Mouse (Mus musculus) midbrain, postnatal 0 days (tissue): ENCODE data around the gene Gimap5. TPM values are rescaled to one million over a fixed set of nuclear protein-coding genes. Genes with fewer than 3 reads are reported as not detected.

Experiments
- ATAC-seq: fragments of 200-750 bp; cut with Nextera tagmentation; 2 replicates; pipeline ENCODE4 v1.8.0; 2017; ENCODE audit warnings: moderate number of reproducible peaks, mild to moderate bottlenecking, moderate TSS enrichment, moderate library complexity; ENCODE audit not compliant: low FRiP score
- DNase-seq: peaks from one replicate; pipeline ENCODE4 v3.0.0-alpha.2; 2015; ENCODE audit warnings: low spot score
- H3K27ac ChIP-seq: fragments of 300-500 bp; sonication (generic); 2 replicates; pipeline ENCODE4 v1.5.1; 2014; ENCODE audit warnings: low read depth, mild to moderate bottlenecking, low read length, mixed read lengths
- H3K27me3 ChIP-seq: fragments of 300-500 bp; sonication (generic); 2 replicates; pipeline ENCODE4 v1.6.1; 2014; ENCODE audit warnings: low read length, control low read depth, mixed read lengths; ENCODE audit not compliant: insufficient read depth
- H3K36me3 ChIP-seq: fragments of 300-500 bp; sonication (generic); 2 replicates; pipeline ENCODE4 v1.6.1; 2014; ENCODE audit warnings: low read length, control low read depth, mixed read lengths; ENCODE audit not compliant: insufficient read depth
- H3K4me1 ChIP-seq: fragments of 300-500 bp; sonication (generic); 2 replicates; pipeline ENCODE4 v1.6.1; 2014; ENCODE audit warnings: mild to moderate bottlenecking, control low read depth, antibody characterized with exemption, low read length, mixed read lengths; ENCODE audit not compliant: insufficient read depth
- H3K4me2 ChIP-seq: fragments of 300-500 bp; sonication (generic); 2 replicates; pipeline ENCODE4 v1.6.1; 2014; ENCODE audit warnings: low read depth, mild to moderate bottlenecking, low read length, mixed read lengths; ENCODE audit not compliant: poor library complexity, severe bottlenecking
- H3K4me3 ChIP-seq: fragments of 300-500 bp; sonication (generic); 2 replicates; pipeline ENCODE4 v1.5.1; 2014; ENCODE audit warnings: low read depth, mild to moderate bottlenecking, low read length, moderate library complexity
- H3K9ac ChIP-seq: fragments of 300-500 bp; sonication (generic); replicated peaks from 2 replicates; pipeline ENCODE4 v1.6.1; 2014; ENCODE audit warnings: mild to moderate bottlenecking, low read length, moderate library complexity, mixed read lengths; ENCODE audit not compliant: poor library complexity, severe bottlenecking
- H3K9me3 ChIP-seq: fragments of 300-500 bp; sonication (generic); 2 replicates; pipeline ENCODE4 v1.6.1; 2016; ENCODE audit warnings: low read length, control low read depth
- CTCF ChIP-seq: IDR thresholded peaks from 2 replicates; pipeline ENCODE4 v1.5.1; 2016; ENCODE audit warnings: antibody characterized with exemption, mild to moderate bottlenecking
- WGBS: fragments of 180-500 bp; shearing (Covaris S2); extraction: QIAGEN DNeasy Blood & Tissue Kit; methylation state at CpG from one replicate; pipeline ENCODE4 v1.1.7; 2014; 5-methylcytosine and 5-hydroxymethylcytosine counted together
- polyA plus RNA-seq: library from polyadenylated mRNA; unstranded; fragments of >200 nt; fragmentation: Nextera tagmentation; extraction: Ambion mirVana; gene quantifications from 2 replicates; pipeline ENCODE4 v1.2.1, GENCODE M21; 2015
- total RNA-seq: library from RNA; depleted of rRNA; stranded (reverse); fragments of >200 nt; gene quantifications from 2 replicates; pipeline ENCODE4 v1.2.3, GENCODE M21; 2014

Gimap5 gene
- total and polyA plus RNA-seq, 2 experiments from 2014 or later = 0.38 to 1.4 TPM

DNA sequence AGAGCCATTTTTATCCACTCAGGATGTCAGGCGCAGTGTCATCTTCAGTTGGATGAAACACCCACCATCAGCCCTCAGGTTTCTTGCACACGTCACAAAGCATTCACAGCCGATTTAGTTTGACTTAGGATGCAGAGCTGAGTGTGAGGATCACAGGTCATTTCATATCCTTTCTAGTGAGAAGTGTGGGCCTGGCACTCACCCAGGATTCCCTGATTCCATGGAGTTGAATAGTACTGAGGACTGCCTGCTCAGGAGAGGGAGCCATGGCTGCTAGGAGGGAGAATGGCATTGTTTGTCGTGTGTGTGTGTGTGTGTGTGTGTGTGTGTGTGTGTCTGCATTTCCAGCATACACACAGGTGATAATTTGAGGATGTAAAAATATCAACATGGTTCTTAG, 25.7 kb upstream of the Gimap5 start:
- 80% methylated on average over 4 of the region's 4 CpGs for WGBS

DNA sequence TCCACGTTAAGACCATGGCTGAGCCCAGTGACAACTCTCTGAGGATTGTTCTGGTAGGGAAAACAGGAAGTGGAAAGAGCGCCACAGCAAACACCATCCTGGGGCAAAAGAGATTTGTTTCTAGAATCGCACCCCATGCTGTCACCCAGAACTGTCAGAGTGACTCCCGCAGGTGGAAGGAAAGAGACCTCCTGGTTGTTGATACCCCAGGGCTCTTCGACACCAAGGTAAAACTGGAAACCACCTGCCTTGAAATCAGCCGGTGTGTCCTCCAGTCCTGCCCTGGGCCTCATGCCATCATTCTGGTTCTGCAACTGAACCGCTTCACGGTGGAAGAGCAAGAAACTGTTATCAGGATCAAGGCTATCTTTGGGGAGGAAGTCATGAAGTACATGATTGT, 22.5 kb upstream of the Gimap5 start:
- no peak for DNase-seq
- TF ChIP-seq CTCF = no peak

More for the DNA sequence above, 25.7 kb upstream of the Gimap5 start:
- H3K4me1 ChIP-seq = no peaks in the 10 kb centered on the region
- TF ChIP-seq CTCF = no peak
- H3K27me3 ChIP-seq = no peaks in the 10 kb centered on the region
- no peak overlapping the region for H3K27ac ChIP-seq
- ATAC-seq (no peak), DNase-seq (no peak)
- H3K4me2 ChIP-seq = no peak overlapping the region
- no peak overlapping the region for H3K9ac ChIP-seq
- no peaks in the 10 kb centered on the region for H3K9me3 ChIP-seq
- H3K4me3 ChIP-seq = no peak overlapping the region
- H3K36me3 ChIP-seq = no peaks in the 10 kb centered on the region

DNA sequence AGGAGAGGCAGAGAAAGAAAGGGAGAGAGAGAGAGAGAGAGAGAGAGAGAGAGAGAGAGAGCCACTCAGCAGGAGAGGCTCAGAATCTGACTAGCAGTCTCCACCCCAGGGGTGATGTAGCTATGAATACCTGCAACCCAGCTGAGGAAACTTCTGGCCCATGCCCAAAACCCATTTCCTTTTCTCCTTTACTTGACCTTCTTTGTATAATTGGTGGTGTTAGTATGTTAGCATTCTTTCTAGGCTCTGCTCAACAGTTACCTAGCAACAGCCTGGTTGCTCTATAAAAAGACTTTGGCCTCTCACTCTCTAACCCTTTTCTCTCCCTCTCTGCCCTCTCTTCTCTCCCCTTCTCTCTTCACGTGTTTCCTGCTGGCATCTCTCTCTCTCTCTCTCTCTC, 20.5 kb upstream of the Gimap5 start:
- H3K4me1 ChIP-seq = no peaks in the 10 kb centered on the region
- DNase-seq (peak; percentile 37), ATAC-seq (no peak)
- H3K27ac ChIP-seq = no peak overlapping the region
- no peak overlapping the region for H3K9ac ChIP-seq
- TF ChIP-seq CTCF = no peak
- H3K4me2 ChIP-seq = no peak overlapping the region
- H3K9me3 ChIP-seq = no peaks in the 10 kb centered on the region
- no peaks in the 10 kb centered on the region for H3K36me3 ChIP-seq
- no peaks in the 10 kb centered on the region for H3K27me3 ChIP-seq
- 0% methylated on average over 1 of the region's 1 CpGs for WGBS
- no peak overlapping the region for H3K4me3 ChIP-seq

More for the DNA sequence above, 22.5 kb upstream of the Gimap5 start:
- no peak overlapping the region for H3K4me3 ChIP-seq
- 85% methylated on average over 8 of the region's 8 CpGs for WGBS
- no peaks in the 10 kb centered on the region for H3K9me3 ChIP-seq
- no peaks in the 10 kb centered on the region for H3K27me3 ChIP-seq
- no peaks in the 10 kb centered on the region for H3K36me3 ChIP-seq
- ATAC-seq = no peak
- H3K4me2 ChIP-seq = no peak overlapping the region
- no peaks in the 10 kb centered on the region for H3K4me1 ChIP-seq
- H3K9ac ChIP-seq = no peak overlapping the region
- H3K27ac ChIP-seq = no peak overlapping the region

DNA sequence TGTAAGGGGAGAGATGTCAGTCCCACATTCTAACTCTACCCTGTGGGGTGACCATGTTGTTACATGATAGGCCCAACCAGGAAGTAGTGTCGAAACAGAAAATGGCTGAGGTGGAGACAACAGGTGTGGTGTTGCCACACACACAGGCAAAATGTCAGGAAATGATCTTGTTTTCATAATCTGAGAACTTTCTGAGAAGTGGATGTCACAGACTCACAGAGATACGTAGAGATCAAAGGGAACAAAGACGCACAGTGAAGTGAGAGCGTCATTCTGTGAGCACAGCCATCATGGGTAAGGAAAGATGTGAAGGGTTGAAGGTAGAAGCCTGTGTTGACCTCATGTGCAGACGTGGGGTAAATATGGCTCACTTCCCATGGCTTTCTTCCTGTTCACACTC, 18.2 kb upstream of the Gimap5 start:
- Histone ChIP-seq H3K4me1 (no peaks in the 10 kb centered on the region), H3K27me3 (no peaks in the 10 kb centered on the region), H3K4me2 (no peak overlapping the region), H3K4me3 (no peak overlapping the region), H3K9ac (no peak overlapping the region), H3K36me3 (no peaks in the 10 kb centered on the region), H3K27ac (no peak overlapping the region), H3K9me3 (no peaks in the 10 kb centered on the region)
- DNase-seq = no peak
- ATAC-seq = no peak
- TF ChIP-seq CTCF = no peak
- 94% methylated on average over 5 of the region's 5 CpGs for WGBS

DNA sequence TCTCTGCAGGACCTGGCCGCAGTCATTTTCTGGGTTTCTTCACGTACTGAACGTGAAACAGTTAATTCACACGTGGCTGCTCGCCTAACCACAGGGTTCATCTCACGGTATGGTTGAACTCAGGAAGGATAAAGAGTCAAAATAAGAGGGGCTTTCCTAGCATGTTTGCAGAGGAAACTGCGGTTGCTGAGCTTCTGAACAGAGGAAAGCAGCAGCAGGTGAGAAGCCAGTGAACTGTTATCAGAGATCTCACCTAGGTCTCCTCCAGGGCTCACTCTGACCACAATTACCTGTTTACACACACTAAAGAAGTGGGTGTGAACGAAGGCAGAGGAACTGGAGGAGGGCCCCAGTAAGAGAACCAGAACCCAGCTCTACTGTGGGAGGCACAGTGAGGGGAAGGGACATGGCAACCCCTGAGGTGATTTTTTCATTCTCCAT, 13.1 kb upstream of the Gimap5 start:
- H3K27me3 ChIP-seq = no peaks in the 10 kb centered on the region
- no peaks in the 10 kb centered on the region for H3K9me3 ChIP-seq
- TF ChIP-seq CTCF = no peak
- DNase-seq = no peak
- 51% methylated on average over 8 of the region's 8 CpGs for WGBS
- no peak overlapping the region for H3K9ac ChIP-seq
- H3K36me3 ChIP-seq = no peaks in the 10 kb centered on the region
- H3K27ac ChIP-seq = no peak overlapping the region
- H3K4me1 ChIP-seq = no peaks in the 10 kb centered on the region
- no peak overlapping the region for H3K4me3 ChIP-seq
- no peak for ATAC-seq
- H3K4me2 ChIP-seq = no peak overlapping the region

DNA sequence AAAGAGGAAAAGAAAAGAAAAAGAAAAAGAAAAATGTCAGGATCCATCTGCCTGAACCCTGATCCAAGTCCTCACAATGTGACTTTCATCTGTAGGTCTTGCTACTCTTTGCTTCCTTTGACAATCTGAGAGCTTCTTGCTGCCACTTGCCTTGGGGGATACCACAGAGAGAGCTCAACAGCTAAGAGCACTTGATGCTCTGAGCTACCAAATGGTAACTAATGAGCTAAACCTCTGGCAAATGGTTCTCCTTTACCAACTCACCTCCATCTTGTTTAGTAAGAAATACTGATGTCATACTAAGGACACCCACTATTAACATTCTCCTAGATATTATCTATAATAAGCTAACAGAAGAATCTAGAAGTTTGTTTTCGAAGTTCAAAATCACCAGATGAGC, 12.3 kb upstream of the Gimap5 start:
- DNase-seq = no peak
- WGBS = 82% methylated on average over 1 of the region's 1 CpGs
- no peak overlapping the region for H3K4me2 ChIP-seq
- H3K9me3 ChIP-seq = no peaks in the 10 kb centered on the region
- no peaks in the 10 kb centered on the region for H3K36me3 ChIP-seq
- H3K27ac ChIP-seq = no peak overlapping the region
- H3K9ac ChIP-seq = no peak overlapping the region
- no peak overlapping the region for H3K4me3 ChIP-seq
- H3K4me1 ChIP-seq = no peaks in the 10 kb centered on the region
- H3K27me3 ChIP-seq = no peaks in the 10 kb centered on the region
- ATAC-seq = no peak
- TF ChIP-seq CTCF = no peak

DNA sequence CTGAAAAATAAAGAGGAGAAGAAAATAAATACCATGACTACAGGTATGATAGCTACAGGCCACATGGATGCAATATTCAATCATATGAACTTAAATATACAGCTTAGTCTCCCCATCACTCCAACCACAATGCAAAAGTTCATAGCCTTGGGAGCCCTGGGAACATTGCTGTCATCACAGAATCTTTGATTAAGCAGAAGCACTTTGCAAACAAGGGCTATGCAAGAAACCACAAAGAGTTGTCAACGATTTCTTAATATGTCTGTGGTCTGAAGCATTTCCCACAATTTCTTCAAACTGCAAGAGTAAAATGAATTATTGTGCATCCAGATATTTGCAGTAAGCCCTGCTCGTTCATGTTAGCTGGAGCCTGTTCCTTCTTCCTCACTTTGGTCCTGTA, 8.9 kb upstream of the Gimap5 start:
- ATAC-seq (no peak), DNase-seq (no peak)
- no peak overlapping the region for H3K9ac ChIP-seq
- H3K4me2 ChIP-seq = no peak overlapping the region
- H3K36me3 ChIP-seq = no peaks in the 10 kb centered on the region
- H3K4me1 ChIP-seq = no peaks in the 10 kb centered on the region
- 83% methylated on average over 2 of the region's 2 CpGs for WGBS
- H3K9me3 ChIP-seq = no peaks in the 10 kb centered on the region
- no peak overlapping the region for H3K4me3 ChIP-seq
- no peaks in the 10 kb centered on the region for H3K27me3 ChIP-seq
- no peak overlapping the region for H3K27ac ChIP-seq
- TF ChIP-seq CTCF = no peak
